In the genomic region with DNA sequence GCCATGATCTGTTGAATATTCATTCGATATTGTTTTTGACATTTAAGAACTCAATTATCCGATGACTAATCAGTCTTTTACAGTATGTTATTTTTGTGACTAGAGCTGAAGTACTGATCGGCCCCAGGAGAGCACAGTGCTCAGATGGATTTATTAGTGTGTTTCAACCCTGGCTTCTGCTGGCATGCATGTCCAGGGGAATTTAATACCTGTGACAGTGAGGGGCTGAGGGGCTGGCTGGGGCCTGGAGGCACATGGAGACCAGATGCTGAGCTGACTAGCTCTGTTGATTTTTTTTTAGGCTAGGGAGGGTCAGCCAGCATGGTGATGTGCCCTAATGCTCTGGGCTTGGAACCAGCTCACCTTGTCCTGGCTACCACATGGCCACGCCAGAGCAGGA, we compare ENCODE assay signal across 25 mouse cellular contexts.
DNase-seq lines count a peak whose midpoint lies in the region; ATAC-seq and TF ChIP-seq lines count a peak whose summit lies in the region.
"Had no signal": no experiment of that assay in that cellular context is flagged by ENCODE, and none has a peak within 500 bp of the region (broad histone marks: within the 10 kb centered on the region; RNA-seq: fewer than 3 reads in every experiment).

No protein-coding gene starts in this region.

- ATAC-seq in kidney, embryonic 16.5 days (ENCODE audit: low FRiP score, low TSS enrichment) = peak; percentile 79
- 0 out of 2 replicates have a peak, but pooled peaks have one; percentile 50 for ATAC-seq in limb, embryonic 14.5 days (ENCODE audit: low FRiP score, low read depth)
- ATAC-seq: activated CD4-positive, CD25-positive, alpha-beta regulatory T cell, adult 4 months; forebrain, embryonic 15.5 days; intestine, embryonic 15.5 days; liver, postnatal 0 days had no signal

- no peaks in the 10 kb centered on the region for H3K36me3 ChIP-seq in kidney, embryonic 16.5 days (ENCODE audit: insufficient read depth, low read length)
- no peaks in the 10 kb centered on the region for H3K36me3 ChIP-seq in embryonic facial prominence, embryonic 10.5 days (replicated peaks)
- no peaks in the 10 kb centered on the region for H3K36me3 ChIP-seq in limb, embryonic 14.5 days (ENCODE audit: control insufficient read depth, insufficient read depth, low read length)
- H3K36me3 ChIP-seq: embryonic facial prominence, embryonic 12.5 days; forebrain, embryonic 15.5 days; hindbrain, embryonic 13.5 days; intestine, embryonic 15.5 days; neural tube, embryonic 12.5 days had no signal

- no peak overlapping the region for H3K4me3 ChIP-seq in kidney, embryonic 16.5 days (ENCODE audit: low read length)
- H3K4me3 ChIP-seq in embryonic facial prominence, embryonic 10.5 days = no peak overlapping the region
- H3K4me3 ChIP-seq in limb, embryonic 14.5 days (replicated peaks; ENCODE audit: low read length) = no peak overlapping the region
- H3K4me3 ChIP-seq: embryonic facial prominence, embryonic 12.5 days; forebrain, embryonic 15.5 days; hindbrain, embryonic 13.5 days; intestine, embryonic 15.5 days; megakaryocyte, embryonic 14.5 days; neural tube, embryonic 12.5 days had no signal

- H3K4me2 ChIP-seq in kidney, embryonic 16.5 days (replicated peaks; ENCODE audit: low read depth, low read length) = no peak overlapping the region
- H3K4me2 ChIP-seq in limb, embryonic 14.5 days (replicated peaks; ENCODE audit: low read depth, low read length, severe bottlenecking) = no peak overlapping the region
- H3K4me2 ChIP-seq: embryonic facial prominence, embryonic 12.5 days; forebrain, embryonic 15.5 days; hindbrain, embryonic 13.5 days; intestine, embryonic 15.5 days; neural tube, embryonic 12.5 days had no signal

- no peak overlapping the region for H3K9ac ChIP-seq in kidney, embryonic 16.5 days (replicated peaks; ENCODE audit: low read length)
- H3K9ac ChIP-seq in limb, embryonic 14.5 days (ENCODE audit: low read depth, low read length, severe bottlenecking) = no peak overlapping the region
- H3K9ac ChIP-seq: embryonic facial prominence, embryonic 12.5 days; forebrain, embryonic 15.5 days; hindbrain, embryonic 13.5 days; intestine, embryonic 15.5 days; liver, postnatal 0 days; neural tube, embryonic 12.5 days had no signal

- no peaks in the 10 kb centered on the region for H3K9me3 ChIP-seq in kidney, embryonic 16.5 days (ENCODE audit: low read length)
- no peaks in the 10 kb centered on the region for H3K9me3 ChIP-seq in embryonic facial prominence, embryonic 10.5 days
- no peaks in the 10 kb centered on the region for H3K9me3 ChIP-seq in limb, embryonic 14.5 days (ENCODE audit: control insufficient read depth, low read length)
- H3K9me3 ChIP-seq: embryonic facial prominence, embryonic 12.5 days; forebrain, embryonic 15.5 days; hindbrain, embryonic 13.5 days; intestine, embryonic 15.5 days had no signal

- peak; percentile 66 for DNase-seq in embryo, embryonic 10 days (ENCODE audit: low spot score)
- DNase-seq in embryo, embryonic 9.5 days (ENCODE audit: extremely low spot score) = no peak
- DNase-seq in kidney, adult 18-20 months = no peak
- DNase-seq in embryonic facial prominence, embryonic 10.5 days (ENCODE audit: low spot score) = peak; percentile 64
- peak; percentile 18 for DNase-seq in limb, embryonic 14.5 days (ENCODE audit: low spot score)
- no peak for DNase-seq in left cerebral cortex, adult 18-20 months (ENCODE audit: low spot score in 2 of 2)
- DNase-seq in lung, postnatal 25 days (ENCODE audit: low spot score) = no peak
- DNase-seq: adrenal gland, postnatal 14 days; cerebellum, adult 11 months; gastrocnemius, postnatal 36 days; heart, postnatal 10 days; kidney, postnatal 4 days; liver, postnatal 0 days; lung, postnatal 10 days; right cerebral cortex, postnatal 14 days; spleen, adult 18-20 months; thymus, postnatal 4 days had no signal

- TF ChIP-seq POLR2A in limb, embryonic 14.5 days (IDR thresholded peaks at IDR 0.05; ENCODE audit: borderline replicate concordance, extremely low read depth, insufficient read depth, insufficient read length) = no peak

- H3K27ac ChIP-seq in kidney, embryonic 16.5 days (ENCODE audit: low read length) = peak overlapping the region; percentile 16; the same call in 1 of the 2 replicates
- H3K27ac ChIP-seq in embryonic facial prominence, embryonic 10.5 days (replicated peaks) = no peak overlapping the region
- H3K27ac ChIP-seq in limb, embryonic 14.5 days (replicated peaks; ENCODE audit: low read depth, low read length) = no peak overlapping the region
- H3K27ac ChIP-seq: embryonic facial prominence, embryonic 12.5 days; forebrain, embryonic 15.5 days; hindbrain, embryonic 13.5 days; intestine, embryonic 15.5 days; neural tube, embryonic 12.5 days had no signal

- WGBS in kidney, embryonic 16.5 days = 31% methylated on average over 4 of the region's 4 CpGs
- 61% methylated on average over 4 of the region's 4 CpGs for WGBS in embryonic facial prominence, embryonic 10.5 days
- 16% methylated on average over 4 of the region's 4 CpGs for WGBS in limb, embryonic 14.5 days

- H3K27me3 ChIP-seq in kidney, embryonic 16.5 days (ENCODE audit: insufficient read depth, low read length) = no peaks in the 10 kb centered on the region
- H3K27me3 ChIP-seq in embryonic facial prominence, embryonic 10.5 days (replicated peaks; ENCODE audit: low read depth, poor library complexity, severe bottlenecking) = no peaks in the 10 kb centered on the region
- H3K27me3 ChIP-seq in limb, embryonic 14.5 days (ENCODE audit: control insufficient read depth, insufficient read depth, low read length) = no peaks in the 10 kb centered on the region
- H3K27me3 ChIP-seq: embryonic facial prominence, embryonic 12.5 days; forebrain, embryonic 15.5 days; intestine, embryonic 15.5 days; megakaryocyte, embryonic 14.5 days; neural tube, embryonic 12.5 days had no signal

- peaks cover 16% of the 10 kb centered on the region for H3K4me1 ChIP-seq in kidney, embryonic 16.5 days (ENCODE audit: insufficient read depth, low read length)
- peaks cover 31% of the 10 kb centered on the region for H3K4me1 ChIP-seq in embryonic facial prominence, embryonic 10.5 days
- H3K4me1 ChIP-seq in limb, embryonic 14.5 days (ENCODE audit: control insufficient read depth, insufficient read depth, low read length) = peaks cover 12% of the 10 kb centered on the region
- H3K4me1 ChIP-seq: forebrain, embryonic 15.5 days; intestine, embryonic 15.5 days; megakaryocyte, embryonic 14.5 days; neural tube, embryonic 12.5 days had no signal

Comparison
In these comparisons a context has a peak if more than half of its experiments do, and no peak if none do; other contexts are left out.
1. DNase-seq: peak in embryo, embryonic 10 days (single experiment), embryonic facial prominence, embryonic 10.5 days (single experiment) and limb, embryonic 14.5 days (single experiment); none in embryo, embryonic 9.5 days (single experiment), kidney, adult 18-20 months (single experiment), left cerebral cortex, adult 18-20 months (0 of 2) and lung, postnatal 25 days (single experiment).